ENCODE assay signal across 5 mouse cellular contexts in the genomic region with DNA sequence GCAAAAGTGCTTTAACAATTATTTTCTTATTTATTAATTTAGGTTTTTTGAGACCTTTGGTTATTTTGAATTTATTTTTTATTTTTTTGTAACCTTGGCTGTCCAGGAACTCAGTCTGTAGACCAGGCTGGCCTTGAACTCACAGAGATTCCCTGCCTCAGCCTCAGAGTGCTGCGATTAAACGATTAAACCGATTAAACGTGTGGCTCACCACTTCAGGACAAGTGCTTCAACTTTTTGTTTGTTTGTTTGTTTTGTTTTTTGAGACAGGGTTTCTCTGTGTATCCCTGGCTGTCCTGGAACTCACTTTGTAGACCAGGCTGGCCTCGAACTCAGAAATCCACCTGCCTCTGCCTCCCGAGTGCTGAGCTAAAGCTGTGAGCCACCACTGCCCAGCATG. TPM values are rescaled to one million over a fixed set of nuclear protein-coding genes. Genes with fewer than 3 reads are reported as not detected.
"Had no signal": no experiment of that assay in that cellular context is flagged by ENCODE, and none has a peak within 500 bp of the region (broad histone marks: within the 10 kb centered on the region; RNA-seq: fewer than 3 reads in every experiment).

No protein-coding gene starts in this region.

RNA-seq across cellular contexts. Expression of a gene that starts 5.4 kb away (rescaled TPM):
- total RNA-seq: megakaryocyte progenitor cell, adult 5-6 weeks; megakaryocyte, adult 5-6 weeks; megakaryocyte-erythroid progenitor cell, adult 5-6 weeks; midbrain, postnatal 0 days; monocyte, adult 5-6 weeks had no signal
